Mouse (Mus musculus) neural tube, embryonic 13.5 days (tissue): ENCODE measurements around the gene Srrt. TPM values are rescaled to one million over a fixed set of nuclear protein-coding genes. Genes with fewer than 3 reads are reported as not detected.
"Not testable (repeated sequence)": the region's sequence is repeated elsewhere in the genome, so short reads cannot be mapped to it uniquely, and the experiment has no call there.

ENCODE experiments used
- ATAC-seq: fragments of 200-750 bp; cut with Nextera tagmentation; 2 replicates; pipeline ENCODE4 v1.8.0; 2017; ENCODE audit warnings: low read depth, mild to moderate bottlenecking, moderate TSS enrichment, moderate library complexity
- H3K27ac ChIP-seq: fragments of 300-500 bp; sonication (generic); replicated peaks from 2 replicates; pipeline ENCODE4 v1.5.1; 2015; ENCODE audit warnings: moderate library complexity, mild to moderate bottlenecking, inconsistent platforms
- H3K27me3 ChIP-seq: fragments of 300-500 bp; sonication (generic); 2 replicates; pipeline ENCODE4 v1.6.1; 2015; ENCODE audit warnings: mild to moderate bottlenecking, inconsistent platforms
- H3K36me3 ChIP-seq: fragments of 300-500 bp; sonication (generic); 2 replicates; pipeline ENCODE4 v1.6.1; 2015; ENCODE audit warnings: mild to moderate bottlenecking, inconsistent platforms
- H3K4me1 ChIP-seq: fragments of 300-500 bp; sonication (generic); replicated peaks from 2 replicates; pipeline ENCODE4 v1.6.1; 2015; ENCODE audit warnings: inconsistent platforms
- H3K4me2 ChIP-seq: fragments of 300-500 bp; sonication (generic); 2 replicates; pipeline ENCODE4 v1.6.1; 2015; ENCODE audit warnings: inconsistent platforms, mild to moderate bottlenecking, moderate library complexity
- H3K4me3 ChIP-seq: fragments of 300-500 bp; sonication (generic); 2 replicates; pipeline ENCODE4 v1.5.1; 2015; ENCODE audit warnings: mild to moderate bottlenecking, inconsistent platforms
- H3K9ac ChIP-seq: fragments of 300-500 bp; sonication (generic); 2 replicates; pipeline ENCODE4 v1.6.1; 2015; ENCODE audit warnings: moderate library complexity, mild to moderate bottlenecking, inconsistent platforms
- H3K9me3 ChIP-seq: fragments of 300-500 bp; sonication (generic); 2 replicates; pipeline ENCODE4 v1.6.1; 2016; ENCODE audit warnings: inconsistent platforms
- WGBS: fragments of 180-500 bp; shearing (Covaris S2); methylation state at CpG from one replicate; pipeline ENCODE4 v1.1.7; 2015; 5-methylcytosine and 5-hydroxymethylcytosine counted together
- polyA plus RNA-seq: library from polyadenylated mRNA; unstranded; fragments of >200 nt; fragmentation: Nextera tagmentation; extraction: Ambion mirVana; gene quantifications from 2 replicates; pipeline ENCODE4 v1.2.1, GENCODE M21; 2015

The Srrt gene
- polyA plus RNA-seq, 1 experiment from 2014 or later: 102 TPM

GRCm38 (mm10) chr5:137293282-137293681, 14.2 kb downstream of the Srrt start:
- peaks cover 42% of the 10 kb centered on the region for H3K27me3 ChIP-seq
- H3K9me3 ChIP-seq: no peaks in the 10 kb centered on the region
- peak; percentile 2; the same call in 1 of the 2 replicates for ATAC-seq
- H3K9ac ChIP-seq: peak overlapping the region; percentile 82
- H3K4me1 ChIP-seq: peaks cover 40% of the 10 kb centered on the region
- H3K4me3 ChIP-seq: peak overlapping the region; percentile 52
- peak overlapping the region; percentile 91 for H3K27ac ChIP-seq
- peak overlapping the region; percentile 100 for H3K4me2 ChIP-seq
- peaks cover 34% of the 10 kb centered on the region for H3K36me3 ChIP-seq
- 0% methylated on average over 14 of the region's 15 CpGs for WGBS

- Histone ChIP-seq H3K27ac (no peak overlapping the region), H3K4me1 (peaks cover 55% of the 10 kb centered on the region), H3K9me3 (no peaks in the 10 kb centered on the region), H3K4me3 (no peak overlapping the region), H3K36me3 (peaks cover 16% of the 10 kb centered on the region), H3K27me3 (peaks cover 49% of the 10 kb centered on the region), H3K4me2 (no peak overlapping the region), H3K9ac (0 out of 2 replicates have a peak overlapping the region, but pooled peaks have one; percentile 17)
- ATAC-seq: no peak
- 78% methylated on average over 15 of the region's 15 CpGs for WGBS
These were observed 16.0 kb downstream of the Srrt start for GRCm38 (mm10) chr5:137291381-137291926.

GRCm38 (mm10) chr5:137290677-137291076, 16.8 kb downstream of the Srrt start:
- H3K4me1 ChIP-seq: peaks cover 61% of the 10 kb centered on the region
- peaks cover 49% of the 10 kb centered on the region for H3K27me3 ChIP-seq
- H3K4me2 ChIP-seq: peak overlapping the region; percentile 92; the same call in 1 of the 2 replicates
- peaks cover 8% of the 10 kb centered on the region for H3K36me3 ChIP-seq
- H3K9me3 ChIP-seq: no peaks in the 10 kb centered on the region
- H3K27ac ChIP-seq: no peak overlapping the region
- H3K9ac ChIP-seq: no peak overlapping the region
- H3K4me3 ChIP-seq: no peak overlapping the region
- WGBS: 23% methylated on average over 15 of the region's 15 CpGs
- ATAC-seq: no peak

DNA sequence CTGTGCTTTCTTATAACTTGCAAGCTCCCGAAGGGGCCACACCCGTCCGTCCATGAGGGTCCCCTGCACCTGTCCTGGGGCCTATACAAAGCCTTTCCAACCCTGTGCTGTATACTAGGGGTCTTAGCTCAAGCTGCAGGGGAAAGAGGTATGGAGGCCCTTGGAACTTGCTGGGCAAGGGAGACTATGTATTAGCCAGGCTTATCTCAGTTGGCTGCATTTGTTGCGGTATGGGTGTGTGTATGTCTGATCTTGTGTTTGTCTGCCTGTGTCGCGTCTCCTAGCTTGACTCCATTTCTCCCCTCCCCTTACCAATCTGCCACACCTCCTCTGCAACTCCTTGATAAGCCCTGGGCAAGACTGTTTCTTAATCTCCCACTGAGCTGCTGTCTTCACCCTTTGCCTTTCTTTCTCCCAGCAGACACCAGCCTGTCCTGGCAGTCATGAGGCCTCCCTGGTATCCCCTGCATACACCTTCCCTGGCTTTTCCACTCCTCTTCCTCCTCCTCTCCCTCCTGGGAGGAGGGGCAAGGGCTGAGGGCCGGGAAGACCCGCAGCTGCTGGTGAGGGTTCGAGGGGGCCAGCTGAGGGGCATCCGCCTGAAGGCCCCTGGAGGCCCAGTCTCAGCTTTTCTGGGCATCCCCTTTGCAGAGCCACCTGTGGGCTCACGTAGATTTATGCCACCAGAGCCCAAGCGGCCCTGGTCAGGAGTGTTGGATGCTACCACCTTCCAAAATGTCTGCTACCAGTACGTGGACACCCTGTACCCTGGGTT, 17.7 kb downstream of the Srrt start:
- H3K27me3 ChIP-seq: peaks cover 49% of the 10 kb centered on the region
- H3K9ac ChIP-seq: peak overlapping the region; percentile 77
- H3K4me1 ChIP-seq: peaks cover 52% of the 10 kb centered on the region
- no peak for ATAC-seq
- H3K4me3 ChIP-seq: peak overlapping the region; percentile 49
- no peaks in the 10 kb centered on the region for H3K36me3 ChIP-seq
- no peak overlapping the region for H3K27ac ChIP-seq
- peak overlapping the region; percentile 92 for H3K4me2 ChIP-seq
- H3K9me3 ChIP-seq: no peaks in the 10 kb centered on the region
- WGBS: 54% methylated on average over 13 of the region's 13 CpGs

GRCm38 (mm10) chr5:137288999-137289470, 18.4 kb downstream of the Srrt start:
- peak overlapping the region; percentile 49 for H3K4me3 ChIP-seq
- no peak for ATAC-seq
- H3K4me1 ChIP-seq: peaks cover 49% of the 10 kb centered on the region
- H3K9me3 ChIP-seq: no peaks in the 10 kb centered on the region
- H3K9ac ChIP-seq: peak overlapping the region; percentile 77
- 2% methylated on average over 25 of the region's 25 CpGs for WGBS
- H3K27me3 ChIP-seq: peaks cover 49% of the 10 kb centered on the region
- no peak overlapping the region for H3K27ac ChIP-seq
- peak overlapping the region; percentile 92 for H3K4me2 ChIP-seq
- no peaks in the 10 kb centered on the region for H3K36me3 ChIP-seq

DNA sequence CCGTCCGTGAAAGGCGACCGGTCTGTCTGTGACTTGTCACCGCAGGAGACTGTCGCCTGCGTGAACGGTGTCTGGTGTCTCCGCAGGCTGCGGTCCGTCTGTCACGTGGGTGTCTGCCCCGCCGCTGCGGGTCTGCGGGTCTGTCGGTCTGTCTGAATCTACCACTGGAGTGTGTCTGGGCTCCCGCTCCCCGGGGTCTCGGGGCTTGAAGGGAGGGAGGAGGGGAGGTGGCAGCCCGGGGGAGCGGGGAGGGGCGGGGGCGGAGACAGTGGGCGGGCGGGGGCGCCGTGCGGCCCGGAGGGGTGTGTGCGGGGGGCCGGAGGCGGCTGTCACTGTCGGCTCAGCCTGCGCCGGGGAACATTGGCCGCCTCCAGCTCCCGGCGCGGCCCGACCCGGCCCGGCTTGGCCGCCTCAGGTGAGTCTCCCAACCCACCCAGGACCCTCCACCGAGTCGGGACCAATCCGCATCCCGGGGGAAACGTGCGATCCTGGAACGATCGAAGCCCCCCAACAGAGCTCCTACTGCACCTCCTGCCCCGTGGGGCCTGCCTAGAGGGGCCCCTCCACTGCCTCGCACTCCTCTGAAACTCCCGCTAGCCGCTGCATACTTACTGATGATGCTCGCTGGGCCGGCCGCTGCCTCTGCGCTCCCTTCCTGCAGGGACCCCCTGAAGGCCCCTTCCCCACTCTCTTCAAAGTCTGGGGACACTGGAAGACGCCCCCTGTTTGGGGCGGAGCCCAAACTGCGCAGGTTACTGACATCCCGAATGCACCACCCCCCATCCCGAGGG, 19.3 kb downstream of the Srrt start:
- Histone ChIP-seq H3K27ac (peak overlapping the region; percentile 82), H3K9me3 (peaks cover under 1% of the 10 kb centered on the region; the same call in 1 of the 2 replicates), H3K36me3 (no peaks in the 10 kb centered on the region), H3K27me3 (peaks cover 49% of the 10 kb centered on the region), H3K4me3 (peak overlapping the region; percentile 49), H3K9ac (peak overlapping the region; percentile 77), H3K4me2 (peak overlapping the region; percentile 92), H3K4me1 (peaks cover 40% of the 10 kb centered on the region)
- peak; percentile 14; the same call in 1 of the 2 replicates for ATAC-seq
- under 1% methylated on average over 63 of the region's 65 CpGs for WGBS

DNA sequence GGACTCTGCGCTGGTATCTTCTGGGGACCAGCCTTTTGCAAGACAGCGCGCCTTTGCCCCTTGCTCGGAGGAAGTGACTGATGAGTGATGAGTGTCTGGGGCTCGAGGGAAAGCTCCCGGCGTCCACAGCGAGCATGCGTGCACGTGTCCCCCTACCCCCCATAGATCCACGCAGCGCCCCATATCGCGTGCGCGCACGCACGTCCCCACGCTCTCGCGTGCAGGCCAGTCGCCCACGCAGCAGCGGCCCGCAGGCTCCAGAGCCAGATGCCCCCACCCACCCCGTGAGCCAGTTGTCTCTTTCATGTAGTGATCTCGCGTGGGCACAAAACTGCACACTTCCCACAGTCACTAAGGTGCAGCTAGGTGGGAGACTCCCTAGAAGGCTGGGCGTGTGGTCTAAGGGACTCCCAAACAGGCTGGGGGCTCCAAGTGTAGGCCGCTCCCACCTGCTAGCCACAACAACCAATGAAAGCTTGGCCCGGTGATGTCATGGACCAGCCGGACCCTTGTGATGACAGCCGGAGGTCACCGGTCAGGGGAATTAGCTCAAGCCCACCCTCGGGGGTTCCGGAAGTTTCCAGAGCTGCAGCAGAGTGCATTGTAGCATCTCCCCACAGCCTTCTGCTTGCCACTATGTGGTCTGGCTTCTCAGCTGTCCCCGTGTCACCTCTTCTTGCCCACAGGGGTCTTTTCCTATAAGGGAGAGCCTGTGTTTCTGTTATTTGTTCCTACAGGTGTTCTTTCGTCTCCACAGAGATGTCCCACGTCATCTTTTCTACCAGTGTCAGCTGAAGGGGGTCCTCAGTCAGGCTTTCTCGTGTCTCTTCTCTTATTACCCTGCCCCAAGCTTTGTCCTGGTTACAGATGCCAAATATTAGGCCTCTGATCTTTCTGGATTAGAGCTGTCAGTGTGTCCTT, 20.2 kb downstream of the Srrt start, which contains the start of gene Ache:
Gene Ache (plus strand): TSS at position 488 of the 921 bp plus-strand sequence.
- under 1% methylated on average over 40 of the region's 40 CpGs for WGBS
- H3K9ac ChIP-seq: peak within 1 kb of the TSS; percentile 77
- H3K4me3 ChIP-seq: peak within 1 kb of the TSS; percentile 49
- H3K27ac ChIP-seq: peak within 1 kb of the TSS; percentile 82
- peaks cover 34% of the 10 kb centered on the region for H3K4me1 ChIP-seq
- peaks cover 45% of the 10 kb centered on the region for H3K27me3 ChIP-seq
- H3K4me2 ChIP-seq: peak within 1 kb of the TSS; percentile 92
- peaks cover 5% of the 10 kb centered on the region; the same call in 1 of the 2 replicates for H3K9me3 ChIP-seq
- H3K36me3 ChIP-seq: no peaks in the 10 kb centered on the region
- peak; percentile 73 for ATAC-seq

DNA sequence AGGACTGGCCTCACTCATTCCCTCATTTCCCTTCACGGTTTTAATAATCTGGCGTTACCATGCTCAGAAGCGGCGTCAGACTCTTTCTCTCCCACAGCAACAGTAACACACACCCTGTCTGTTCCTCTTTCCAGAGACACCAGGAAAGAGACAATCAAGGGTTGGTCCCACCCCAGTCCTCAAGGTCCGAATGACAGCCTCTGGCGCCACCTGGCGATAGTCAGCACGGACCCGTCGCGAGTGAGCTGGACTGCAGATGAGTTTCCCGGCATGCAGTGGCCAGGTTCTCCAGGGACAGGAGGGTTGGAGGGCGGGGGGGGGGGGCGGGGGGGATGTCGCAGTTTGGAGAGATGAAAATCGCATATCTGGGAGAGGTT, 20.8 kb downstream of the Srrt start:
- Histone ChIP-seq H3K4me2 (peak overlapping the region; percentile 92), H3K27ac (peak overlapping the region; percentile 82), H3K4me1 (peaks cover 34% of the 10 kb centered on the region), H3K27me3 (peaks cover 39% of the 10 kb centered on the region), H3K9ac (peak overlapping the region; percentile 77), H3K36me3 (no peaks in the 10 kb centered on the region), H3K4me3 (peak overlapping the region; percentile 49), H3K9me3 (peaks cover 5% of the 10 kb centered on the region; the same call in 1 of the 2 replicates)
- 1% methylated on average over 16 of the region's 16 CpGs for WGBS
- peak; percentile 77 for ATAC-seq

GRCm38 (mm10) chr5:137285986-137286385, 21.5 kb downstream of the Srrt start:
- Histone ChIP-seq H3K36me3 (no peaks in the 10 kb centered on the region), H3K4me1 (peaks cover 34% of the 10 kb centered on the region), H3K9ac (peak overlapping the region; percentile 77), H3K27ac (peak overlapping the region; percentile 82), H3K27me3 (peaks cover 33% of the 10 kb centered on the region), H3K4me3 (no peak overlapping the region), H3K4me2 (peak overlapping the region; percentile 92), H3K9me3 (peaks cover 5% of the 10 kb centered on the region; the same call in 1 of the 2 replicates)
- 45% methylated on average over 7 of the region's 7 CpGs for WGBS
- ATAC-seq: no peak

DNA sequence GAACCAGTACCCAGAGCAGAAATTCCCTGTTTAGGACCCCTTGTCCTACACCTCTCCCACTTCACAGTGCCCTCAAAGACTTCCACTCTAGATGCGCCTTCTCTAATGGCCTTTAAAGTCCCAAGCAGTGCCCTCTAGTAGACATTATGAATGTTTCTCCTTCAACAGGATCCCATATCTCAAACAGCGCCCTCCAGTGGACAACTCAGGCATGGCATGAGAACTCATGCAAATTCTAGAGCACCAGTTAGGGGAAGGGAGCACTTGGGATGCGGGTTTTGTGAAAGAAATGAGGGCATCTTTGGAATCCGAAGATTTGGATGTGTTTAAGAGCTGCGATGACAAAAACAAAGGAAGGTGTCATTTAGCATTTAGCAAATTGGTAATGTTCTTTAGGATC, 22.4 kb downstream of the Srrt start:
- Histone ChIP-seq H3K9ac (no peak overlapping the region), H3K4me2 (no peak overlapping the region), H3K4me1 (peaks cover 34% of the 10 kb centered on the region), H3K27ac (no peak overlapping the region), H3K27me3 (peaks cover 24% of the 10 kb centered on the region), H3K4me3 (no peak overlapping the region), H3K36me3 (no peaks in the 10 kb centered on the region), H3K9me3 (peaks cover 5% of the 10 kb centered on the region; the same call in 1 of the 2 replicates)
- WGBS: 66% methylated on average over 5 of the region's 5 CpGs
- ATAC-seq: no peak

DNA sequence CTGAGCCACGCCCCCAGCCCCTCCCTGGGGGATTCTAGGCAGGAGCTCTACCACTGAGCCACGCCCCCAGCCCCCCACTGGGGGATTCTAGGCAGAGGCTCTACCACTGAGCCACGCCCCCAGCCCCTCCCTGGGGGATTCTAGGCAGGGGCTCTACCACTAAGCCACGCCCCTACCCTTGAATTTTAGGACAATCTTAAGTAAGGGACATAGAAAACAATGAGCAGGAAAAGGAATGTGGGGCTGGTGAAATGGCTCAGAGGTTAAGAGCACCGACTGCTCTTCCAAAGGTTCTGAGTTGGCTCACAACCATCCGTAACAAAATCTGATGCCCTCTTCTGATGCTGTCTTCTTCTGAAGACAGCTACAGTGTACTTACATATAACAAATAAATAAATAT, 23.1 kb downstream of the Srrt start:
- H3K27ac ChIP-seq, H3K36me3 ChIP-seq, H3K9me3 ChIP-seq, H3K4me2 ChIP-seq, H3K9ac ChIP-seq, ATAC-seq, H3K4me3 ChIP-seq: not testable (repeated sequence)
- 85% methylated on average over 6 of the region's 6 CpGs for WGBS
- Histone ChIP-seq H3K4me1 (peaks cover 31% of the 10 kb centered on the region), H3K27me3 (peaks cover 18% of the 10 kb centered on the region)
